Mouse (Mus musculus) small intestine, adult 2 months (tissue): ENCODE measurements around the gene Tex29.

ENCODE experiments used
- CTCF ChIP-seq: fragments of 200-500 bp; IDR thresholded peaks from 2 replicates; pipeline ENCODE4 v1.5.1; 2012; ENCODE audit warnings: low read depth, mild to moderate bottlenecking, control low read depth, inconsistent platforms, low read length, moderate library complexity, mixed read lengths; ENCODE audit not compliant: insufficient replicate concordance, insufficient read length; ENCODE audit errors: extremely low read depth
- POLR2A ChIP-seq: fragments of 200-500 bp; IDR thresholded peaks from 2 replicates; pipeline ENCODE4 v1.6.1; 2012; ENCODE audit warnings: low read depth, mild to moderate bottlenecking, control low read depth, inconsistent platforms, low read length, moderate library complexity

DNA sequence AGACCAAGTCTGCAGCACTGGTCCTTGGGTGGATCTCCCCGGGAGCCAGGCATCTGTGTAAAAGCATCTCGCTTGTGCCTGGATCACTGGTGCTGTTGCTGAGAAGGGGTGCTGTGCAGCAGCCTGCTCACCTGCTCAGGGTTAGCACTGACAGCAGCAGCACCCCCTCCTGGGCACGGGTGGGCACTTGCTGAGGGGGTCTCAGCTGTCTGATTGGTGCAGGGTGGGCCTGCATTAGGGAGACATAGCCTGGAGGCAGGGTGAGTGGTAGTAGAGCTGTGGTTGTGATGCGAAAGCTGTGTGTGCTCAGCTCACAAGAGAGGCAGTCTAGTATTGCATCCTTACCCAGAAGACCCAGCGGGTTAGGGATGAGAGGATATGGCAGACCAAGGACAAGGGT is 20.1 kb upstream of the Tex29 start:
- TF ChIP-seq CTCF (no peak), POLR2A (no peak)
